Mouse (Mus musculus) intestine, postnatal 0 days (tissue): Measurements from ENCODE around the gene 4430402I18Rik. TPM values are rescaled to one million over a fixed set of nuclear protein-coding genes. Genes with fewer than 3 reads are reported as not detected.
A peak's percentile ranks its signal among the peaks of the same experiment; 100 is the strongest.

Experiments
- ATAC-seq: fragments of 200-750 bp; cut with Nextera tagmentation; 2 replicates; pipeline ENCODE4 v1.8.0; 2017; ENCODE audit warnings: mild to moderate bottlenecking, moderate TSS enrichment, moderate library complexity
- H3K27ac ChIP-seq: fragments of 300-500 bp; sonication (generic); 2 replicates; pipeline ENCODE4 v1.5.1; 2014; ENCODE audit warnings: mild to moderate bottlenecking, low read depth, low read length, moderate library complexity
- H3K27me3 ChIP-seq: fragments of 300-500 bp; sonication (generic); replicated peaks from 2 replicates; pipeline ENCODE4 v1.6.1; 2014; ENCODE audit warnings: low read length, mixed read lengths; ENCODE audit not compliant: control insufficient read depth, insufficient read depth
- H3K36me3 ChIP-seq: fragments of 300-500 bp; sonication (generic); 2 replicates; pipeline ENCODE4 v1.6.1; 2014; ENCODE audit warnings: mild to moderate bottlenecking, moderate library complexity; ENCODE audit not compliant: control insufficient read depth, insufficient read depth
- H3K4me1 ChIP-seq: fragments of 300-500 bp; sonication (generic); replicated peaks from 2 replicates; pipeline ENCODE4 v1.6.1; 2014; ENCODE audit warnings: antibody characterized with exemption, low read length, mixed read lengths; ENCODE audit not compliant: control insufficient read depth, insufficient read depth
- H3K4me2 ChIP-seq: fragments of 300-500 bp; sonication (generic); replicated peaks from 2 replicates; pipeline ENCODE4 v1.6.1; 2014; ENCODE audit warnings: low read depth, mild to moderate bottlenecking, moderate library complexity
- H3K4me3 ChIP-seq: fragments of 300-500 bp; sonication (generic); 2 replicates; pipeline ENCODE4 v1.5.1; 2014; ENCODE audit warnings: low read depth, low read length
- H3K9ac ChIP-seq: fragments of 300-500 bp; sonication (generic); 2 replicates; pipeline ENCODE4 v1.6.1; 2014; ENCODE audit warnings: mild to moderate bottlenecking, low read depth, low read length
- H3K9me3 ChIP-seq: fragments of 300-500 bp; sonication (generic); 2 replicates; pipeline ENCODE4 v1.6.1; 2016; ENCODE audit warnings: mixed run types; ENCODE audit not compliant: control insufficient read depth
- CTCF ChIP-seq: sonication (generic); IDR thresholded peaks from 2 replicates; pipeline ENCODE4 v1.5.1; 2016; ENCODE audit warnings: low read depth, mild to moderate bottlenecking, control low read depth, antibody characterized with exemption, moderate library complexity
- WGBS: fragments of 180-500 bp; shearing (Covaris S2); extraction: QIAGEN DNeasy Blood & Tissue Kit; methylation state at CpG from one replicate; pipeline ENCODE4 v1.1.7; 2014; 5-methylcytosine and 5-hydroxymethylcytosine counted together
- polyA plus RNA-seq: library from polyadenylated mRNA; unstranded; fragments of >200 nt; fragmentation: Nextera tagmentation; extraction: Ambion mirVana; gene quantifications from 2 replicates; pipeline ENCODE4 v1.2.1, GENCODE M21; 2015

The 4430402I18Rik gene
- polyA plus RNA-seq, 1 experiment from 2014 or later = 3.8 TPM

DNA sequence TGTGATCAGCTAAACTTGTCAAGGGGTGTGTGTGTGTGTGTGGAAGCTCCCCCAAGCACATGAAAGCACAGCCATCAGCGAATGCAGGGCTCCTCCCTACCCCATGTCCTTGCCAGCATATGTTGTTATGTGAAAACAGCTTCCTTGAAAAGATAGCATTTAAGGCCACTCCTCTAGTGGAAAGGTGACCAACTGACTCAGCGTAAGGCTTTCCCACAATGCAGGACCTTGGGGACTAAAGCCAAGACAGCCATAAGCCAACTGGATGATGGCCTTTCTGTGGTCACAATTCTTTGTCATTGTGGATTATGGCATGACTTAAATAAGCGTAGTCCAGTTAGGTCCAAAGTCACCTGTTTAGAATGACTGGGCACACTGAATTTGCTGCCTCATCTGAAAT is 32.7 kb downstream of the 4430402I18Rik start:
- Histone ChIP-seq H3K4me3 (no peak overlapping the region), H3K27me3 (no peaks in the 10 kb centered on the region; the same call in 1 of the 2 replicates), H3K27ac (no peak overlapping the region), H3K9ac (no peak overlapping the region), H3K9me3 (no peaks in the 10 kb centered on the region), H3K4me2 (no peak overlapping the region), H3K36me3 (no peaks in the 10 kb centered on the region), H3K4me1 (no peaks in the 10 kb centered on the region)
- TF ChIP-seq CTCF = no peak
- no peak; the same call in 1 of the 2 replicates for ATAC-seq
- WGBS = 72% methylated on average over 3 of the region's 3 CpGs

DNA sequence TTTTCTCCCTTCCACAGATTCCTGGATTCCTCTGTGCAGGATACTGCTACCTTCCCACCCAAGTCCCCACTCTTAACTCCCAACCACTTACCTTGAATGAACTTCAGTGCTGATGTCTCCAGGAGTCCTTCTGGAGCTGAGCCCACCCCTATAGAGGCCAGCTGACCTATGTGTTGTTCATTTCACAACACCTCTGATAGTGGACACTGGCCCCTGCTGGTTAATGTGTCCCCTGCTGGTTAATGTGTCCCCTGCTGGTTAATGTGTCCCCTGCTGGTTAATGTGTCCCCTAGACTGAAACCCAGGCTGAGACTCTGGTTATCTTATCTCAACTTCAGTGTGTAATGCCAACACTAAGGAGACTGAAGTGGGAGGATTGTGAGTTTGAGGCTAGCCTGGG is 38.6 kb downstream of the 4430402I18Rik start:
- Histone ChIP-seq H3K4me2 (no peak overlapping the region), H3K27ac (no peak overlapping the region), H3K36me3 (no peaks in the 10 kb centered on the region), H3K27me3 (no peaks in the 10 kb centered on the region), H3K4me1 (no peaks in the 10 kb centered on the region), H3K4me3 (no peak overlapping the region), H3K9ac (no peak overlapping the region), H3K9me3 (no peaks in the 10 kb centered on the region)
- peak; percentile 57 for TF ChIP-seq CTCF
- ATAC-seq = peak; percentile 53

DNA sequence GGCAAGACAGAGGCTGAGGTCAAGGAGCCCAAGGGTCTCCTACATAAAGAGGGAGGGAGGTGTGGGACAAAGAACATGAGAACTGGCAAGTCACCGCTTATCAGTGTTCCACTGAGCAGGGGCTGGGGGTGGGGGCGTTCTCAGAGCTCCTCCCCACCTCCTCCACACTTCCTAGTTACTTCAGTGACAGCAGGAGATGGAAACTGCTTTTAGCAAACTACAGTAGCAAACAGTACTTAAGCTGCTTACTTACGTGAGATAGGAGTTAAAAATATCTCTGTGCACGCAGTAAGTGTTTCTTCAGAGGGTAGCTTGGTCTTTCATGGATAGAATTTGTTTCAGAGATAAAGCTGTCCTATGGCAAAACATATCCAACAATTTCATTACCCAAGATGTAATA is 40.2 kb downstream of the 4430402I18Rik start:
- H3K9ac ChIP-seq = no peak overlapping the region
- no peak overlapping the region for H3K27ac ChIP-seq
- WGBS = 45% methylated on average over 4 of the region's 4 CpGs
- no peak for TF ChIP-seq CTCF
- H3K27me3 ChIP-seq = no peaks in the 10 kb centered on the region
- no peaks in the 10 kb centered on the region for H3K4me1 ChIP-seq
- H3K4me3 ChIP-seq = no peak overlapping the region
- H3K9me3 ChIP-seq = no peaks in the 10 kb centered on the region
- H3K4me2 ChIP-seq = no peak overlapping the region
- no peaks in the 10 kb centered on the region for H3K36me3 ChIP-seq
- ATAC-seq = no peak

DNA sequence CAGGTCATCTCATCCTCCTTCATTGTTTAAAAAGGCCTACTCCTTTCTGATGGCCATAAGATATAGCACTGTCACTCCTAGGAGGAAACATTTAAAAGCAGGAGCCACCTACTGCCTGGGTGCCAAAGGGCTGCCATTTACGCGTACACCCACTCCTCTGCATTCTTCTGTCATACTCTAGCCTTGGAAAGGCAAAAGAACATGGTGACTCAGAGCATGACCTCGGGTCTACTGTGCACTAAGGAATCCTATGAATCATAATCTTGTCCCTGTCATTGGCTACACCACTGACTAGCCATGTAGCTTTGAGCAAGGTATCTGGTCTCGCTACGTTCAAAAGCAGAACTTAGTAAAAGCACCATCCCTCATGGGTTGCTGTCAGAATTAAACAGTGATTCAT is 41.2 kb downstream of the 4430402I18Rik start:
- Histone ChIP-seq H3K27ac (no peak overlapping the region), H3K4me3 (no peak overlapping the region), H3K27me3 (no peaks in the 10 kb centered on the region), H3K36me3 (no peaks in the 10 kb centered on the region), H3K4me2 (no peak overlapping the region), H3K9me3 (no peaks in the 10 kb centered on the region), H3K4me1 (no peaks in the 10 kb centered on the region), H3K9ac (no peak overlapping the region)
- 85% methylated on average over 5 of the region's 5 CpGs for whole genome bisulfite sequencing
- TF ChIP-seq CTCF = no peak
- ATAC-seq = no peak

DNA sequence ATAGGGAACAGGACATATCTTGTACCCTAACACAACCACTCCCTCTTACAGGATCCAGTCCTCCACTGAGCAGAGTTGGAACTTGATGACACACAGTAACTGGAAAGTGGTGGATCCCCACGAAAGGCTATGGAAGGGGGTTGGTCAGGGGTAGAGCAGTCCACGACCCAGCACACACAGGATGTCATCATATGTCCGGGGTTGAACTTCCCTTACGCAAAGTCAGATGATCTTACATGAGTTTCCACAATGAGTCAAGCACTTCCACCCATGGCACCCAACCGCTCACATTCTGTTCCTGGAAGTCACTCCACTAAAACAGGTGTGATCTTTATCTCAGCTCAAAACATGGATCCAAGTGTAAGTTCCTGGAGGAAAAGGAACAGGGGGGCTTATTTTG is 49.8 kb downstream of the 4430402I18Rik start:
- Histone ChIP-seq H3K4me3 (no peak overlapping the region), H3K36me3 (no peaks in the 10 kb centered on the region), H3K27ac (no peak overlapping the region), H3K4me2 (no peak overlapping the region), H3K9me3 (no peaks in the 10 kb centered on the region), H3K9ac (no peak overlapping the region), H3K4me1 (peaks cover 4% of the 10 kb centered on the region; the same call in 1 of the 2 replicates), H3K27me3 (no peaks in the 10 kb centered on the region)
- 78% methylated on average over 5 of the region's 5 CpGs for WGBS
- TF ChIP-seq CTCF = no peak
- no peak for ATAC-seq

DNA sequence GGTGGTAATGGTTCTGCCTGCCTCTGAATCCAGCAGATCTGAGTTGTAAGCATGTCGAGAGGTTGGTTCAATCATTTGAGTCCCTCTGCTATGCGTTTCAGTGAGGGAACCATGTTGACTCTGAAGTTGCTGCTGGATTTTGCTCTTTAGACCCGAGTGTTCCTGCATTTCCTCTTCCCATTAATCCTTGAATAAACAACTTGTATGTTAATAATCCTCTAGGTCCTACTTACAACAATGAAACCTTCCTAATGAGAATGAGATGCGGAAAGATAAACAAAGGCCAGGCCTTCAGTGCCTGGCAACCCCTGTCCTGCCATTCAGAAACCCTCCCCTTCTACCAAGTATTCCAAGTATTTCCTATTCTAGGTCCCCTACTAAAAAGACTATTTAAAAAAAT is 51.1 kb downstream of the 4430402I18Rik start:
- WGBS = 17% methylated on average over 4 of the region's 4 CpGs
- no peak overlapping the region for H3K4me3 ChIP-seq
- ATAC-seq = peak; percentile 79

More for the DNA sequence above, 51.1 kb downstream of the 4430402I18Rik start:
- Histone ChIP-seq H3K4me1 (peaks cover 4% of the 10 kb centered on the region; the same call in 1 of the 2 replicates), H3K9me3 (no peaks in the 10 kb centered on the region), H3K36me3 (no peaks in the 10 kb centered on the region), H3K9ac (no peak overlapping the region), H3K27me3 (no peaks in the 10 kb centered on the region), H3K27ac (no peak overlapping the region), H3K4me2 (no peak overlapping the region)
- no peak for TF ChIP-seq CTCF
